Mouse (Mus musculus) layer of hippocampus, postnatal 10 days (tissue): ENCODE measurements at regions not wholly inside any gene's neighbourhood (a gene's known extent, or its start where the extent isn't known, plus 50 kb on each side); places are given as distances from the start of the nearest gene placed in this dataset.

Experiments
- DNase-seq, 2 experiments: peaks; one replicate each; pipeline ENCODE4 v3.0.0; 2021; ENCODE audit warnings: low spot score in 2 of 2

GRCm38 (mm10) chr3:34234391-34234790 is 153.3 kb upstream of the Dnajc19 start:
- DNase-seq: no peak

- peak in 1 of 2 experiments; percentile 18 for DNase-seq
Observed at GRCm38 (mm10) chr3:34232329-34233250, 151.5 kb upstream of the Dnajc19 start.

- peak; percentile 42 to 58 for DNase-seq
Observed at GRCm38 (mm10) chr3:34231593-34232328, 150.6 kb upstream of the Dnajc19 start.

GRCm38 (mm10) chr3:34222291-34222690 is 141.2 kb upstream of the Dnajc19 start:
- no peak for DNase-seq

- no peak for DNase-seq
Observed at GRCm38 (mm10) chr3:34219741-34220310, 138.7 kb upstream of the Dnajc19 start.

GRCm38 (mm10) chr3:34219096-34219495 is 138.0 kb upstream of the Dnajc19 start:
- DNase-seq: no peak

GRCm38 (mm10) chr3:34217911-34218310 is 136.8 kb upstream of the Dnajc19 start:
- no peak for DNase-seq

- DNase-seq: no peak
Observed at GRCm38 (mm10) chr3:34214233-34214632, 133.1 kb upstream of the Dnajc19 start.

GRCm38 (mm10) chr3:34206454-34206853 is 125.3 kb upstream of the Dnajc19 start:
- no peak for DNase-seq

GRCm38 (mm10) chr3:34198228-34198627 is 117.1 kb upstream of the Dnajc19 start:
- DNase-seq: peak; percentile 77

- DNase-seq: no peak
Observed at GRCm38 (mm10) chr3:34197163-34197455, 116.0 kb upstream of the Dnajc19 start.

GRCm38 (mm10) chr3:34196451-34197162 is 115.5 kb upstream of the Dnajc19 start:
- peak; percentile 14 to 17 for DNase-seq

- DNase-seq: peak in 1 of 2 experiments; percentile 16
Observed at GRCm38 (mm10) chr3:34195729-34196450, 114.8 kb upstream of the Dnajc19 start.

GRCm38 (mm10) chr3:34173416-34174097 is 92.4 kb upstream of the Dnajc19 start:
- DNase-seq: no peak

- no peak for DNase-seq
Observed at GRCm38 (mm10) chr3:34172899-34173298, 91.8 kb upstream of the Dnajc19 start.

GRCm38 (mm10) chr3:34171893-34172292 is 90.8 kb upstream of the Dnajc19 start:
- DNase-seq: no peak

GRCm38 (mm10) chr3:34168087-34168486 is 87.0 kb upstream of the Dnajc19 start:
- DNase-seq: no peak

GRCm38 (mm10) chr3:34150036-34150435 is 68.9 kb upstream of the Dnajc19 start:
- peak in 1 of 2 experiments; percentile 13 for DNase-seq

- no peak for DNase-seq
Observed at GRCm38 (mm10) chr3:34143652-34144051, 62.5 kb upstream of the Dnajc19 start.

- DNase-seq: no peak
Observed at GRCm38 (mm10) chr3:34139227-34139626, 58.1 kb upstream of the Dnajc19 start.
